ENCODE assay signal across 8 mouse cellular contexts in genomic region chr1:179477157-179477902, GRCm38 (mm10). TPM values are rescaled to one million over a fixed set of nuclear protein-coding genes. Genes with fewer than 3 reads are reported as not detected.
DNase-seq lines count a peak whose midpoint lies in the region; ATAC-seq and TF ChIP-seq lines count a peak whose summit lies in the region.

No protein-coding gene starts in this region.

- no peak overlapping the region for H3K27ac ChIP-seq in kidney, embryonic 15.5 days
- H3K27ac ChIP-seq in liver, postnatal 0 days (ENCODE audit: low read depth), result no peak overlapping the region
- H3K27ac ChIP-seq in neural tube, embryonic 14.5 days (ENCODE audit: low read depth, low read length), result no peak overlapping the region

- no peak overlapping the region for H3K4me2 ChIP-seq in kidney, embryonic 15.5 days
- H3K4me2 ChIP-seq in liver, postnatal 0 days (ENCODE audit: low read depth, low read length), result no peak overlapping the region
- no peak overlapping the region for H3K4me2 ChIP-seq in neural tube, embryonic 14.5 days (ENCODE audit: low read depth, low read length)

- H3K36me3 ChIP-seq in G1E (replicated peaks), result peaks cover 6% of the 10 kb centered on the region
- peaks cover 8% of the 10 kb centered on the region for H3K36me3 ChIP-seq in kidney, embryonic 15.5 days
- H3K36me3 ChIP-seq in liver, postnatal 0 days (replicated peaks; ENCODE audit: insufficient read depth, low read length), result peaks cover 5% of the 10 kb centered on the region
- H3K36me3 ChIP-seq in neural tube, embryonic 14.5 days (ENCODE audit: control insufficient read depth, insufficient read depth, low read length), result no peaks in the 10 kb centered on the region

- H3K9me3 ChIP-seq in G1E (replicated peaks), result no peaks in the 10 kb centered on the region
- H3K9me3 ChIP-seq in kidney, embryonic 15.5 days (replicated peaks), result peaks cover 7% of the 10 kb centered on the region
- 0 out of 2 replicates have a peak, but pooled peaks cover 4% of the 10 kb centered on the region for H3K9me3 ChIP-seq in liver, postnatal 0 days (ENCODE audit: low read length)
- H3K9me3 ChIP-seq in neural tube, embryonic 14.5 days (ENCODE audit: control insufficient read depth, low read length), result no peaks in the 10 kb centered on the region

- TF ChIP-seq CTCF in G1E (IDR thresholded peaks at IDR 0.05; ENCODE audit: low read depth, low read length), result peak; percentile 38
- TF ChIP-seq CTCF in liver, postnatal 0 days (IDR thresholded peaks at IDR 0.05; ENCODE audit: low read depth), result peak; percentile 86

- H3K9ac ChIP-seq in kidney, embryonic 15.5 days, result no peak overlapping the region
- H3K9ac ChIP-seq in liver, postnatal 0 days (replicated peaks), result no peak overlapping the region
- no peak overlapping the region for H3K9ac ChIP-seq in neural tube, embryonic 14.5 days (replicated peaks; ENCODE audit: low read depth, low read length)

- H3K4me3 ChIP-seq in G1E (ENCODE audit: low read depth, low read length), result no peak overlapping the region
- no peak overlapping the region for H3K4me3 ChIP-seq in kidney, embryonic 15.5 days (replicated peaks)
- no peak overlapping the region for H3K4me3 ChIP-seq in liver, postnatal 0 days (ENCODE audit: low read depth, low read length)
- H3K4me3 ChIP-seq in neural tube, embryonic 14.5 days (ENCODE audit: low read depth, low read length), result no peak overlapping the region

- peak; percentile 60 to 63 for DNase-seq in B cell, adult 2 months
- DNase-seq in G1E (ENCODE audit: low spot score), result no peak
- DNase-seq in cerebellum, adult 9-11 months, result peak; percentile 39
- peak; percentile 44 to 67 for DNase-seq in frontal cortex, postnatal 36 days (ENCODE audit: low spot score in 2 of 2)
- DNase-seq in liver, postnatal 0 days, result peak; percentile 44

- H3K27me3 ChIP-seq in G1E (ENCODE audit: insufficient read depth, low read length), result no peaks in the 10 kb centered on the region
- no peaks in the 10 kb centered on the region for H3K27me3 ChIP-seq in kidney, embryonic 15.5 days
- H3K27me3 ChIP-seq in liver, postnatal 0 days (ENCODE audit: insufficient read depth, low read length), result no peaks in the 10 kb centered on the region
- H3K27me3 ChIP-seq in neural tube, embryonic 14.5 days (ENCODE audit: control insufficient read depth, insufficient read depth, low read length), result no peaks in the 10 kb centered on the region

- H3K4me1 ChIP-seq in G1E (ENCODE audit: insufficient read depth, low read depth, low read length), result no peaks in the 10 kb centered on the region
- peaks cover 38% of the 10 kb centered on the region for H3K4me1 ChIP-seq in kidney, embryonic 15.5 days
- H3K4me1 ChIP-seq in liver, postnatal 0 days (ENCODE audit: insufficient read depth), result no peaks in the 10 kb centered on the region
- H3K4me1 ChIP-seq in neural tube, embryonic 14.5 days (ENCODE audit: control insufficient read depth, insufficient read depth, low read length), result peaks cover 8% of the 10 kb centered on the region

- peak; percentile 57; the same call in 1 of the 2 replicates for ATAC-seq in G1E (ENCODE audit: extremely low read depth, insufficient number of reproducible peaks, low FRiP score, poor library complexity, severe bottlenecking)
- ATAC-seq in kidney, embryonic 15.5 days (replicated peaks; ENCODE audit: low FRiP score), result peak; percentile 55
- 0 out of 2 replicates have a peak, but pooled peaks have one; percentile 43 for ATAC-seq in liver, postnatal 0 days
- ATAC-seq in neural tube, embryonic 14.5 days (ENCODE audit: low read depth), result peak; percentile 66; the same call in 1 of the 2 replicates
- ATAC-seq in monocyte, adult 5-6 weeks (replicated peaks; ENCODE audit: insufficient number of reproducible peaks, low FRiP score, low TSS enrichment, poor library complexity, severe bottlenecking), result no peak

- 76% methylated on average over 5 of the region's 5 CpGs for WGBS in kidney, embryonic 15.5 days
- 72% methylated on average over 5 of the region's 5 CpGs for WGBS in liver, postnatal 0 days (ENCODE audit: insufficient replicate concordance)
- 59% methylated on average over 5 of the region's 5 CpGs for WGBS in neural tube, embryonic 14.5 days

- no peak for TF ChIP-seq EP300 in liver, postnatal 0 days (IDR thresholded peaks at IDR 0.05; ENCODE audit: low read depth)

RNA-seq across cellular contexts. Expression of gene Smyd3, which starts 40.5 kb away (rescaled TPM):
- total RNA-seq in G1E (2014; fragmentation: Nextera tagmentation) (15.8 and 17.1 TPM in 2 replicates), G1E (2017) (18.2 and 19.4 TPM in 2 replicates)
- polyA plus RNA-seq in G1E (2012), result 3.2 and 3.5 TPM in 2 replicates
- 19.3 and 21.8 TPM in 2 replicates for polyA plus RNA-seq in kidney, embryonic 15.5 days (2015; fragmentation: Nextera tagmentation; extraction: Ambion mirVana)
- polyA plus RNA-seq in liver, postnatal 0 days (2015; fragmentation: Nextera tagmentation; extraction: Ambion mirVana), result 5.0 and 5.1 TPM in 2 replicates
- 24.8 and 25.6 TPM in 2 replicates for polyA plus RNA-seq in neural tube, embryonic 14.5 days (2014; fragmentation: Nextera tagmentation; extraction: Ambion mirVana)
- 10.6 to 34.7 TPM (median 14.3 TPM) in 3 replicates for total RNA-seq in monocyte, adult 5-6 weeks (2017)
